Mouse (Mus musculus) R1 (cell line): ENCODE results near the gene Rps6ka2.
"Not testable (repeated sequence)": the region's sequence is repeated elsewhere in the genome, so short reads cannot be mapped to it uniquely, and the experiment has no call there.

ENCODE experiments used
- DNase-seq: peaks from one replicate; pipeline ENCODE4 v3.0.0-alpha.2; 2018; ENCODE audit warnings: low read depth, low spot score

Gene Rps6ka2

GRCm38 (mm10) chr17:7269151-7269806 lies 99.4 kb downstream of the Rps6ka2 start:
- DNase-seq, result no peak

GRCm38 (mm10) chr17:7270506-7270905 lies 100.6 kb downstream of the Rps6ka2 start:
- DNase-seq, result no peak

- no peak for DNase-seq
These were observed 101.7 kb downstream of the Rps6ka2 start for GRCm38 (mm10) chr17:7271522-7272134.

- no peak for DNase-seq
These were observed 103.1 kb downstream of the Rps6ka2 start for GRCm38 (mm10) chr17:7273054-7273453.

GRCm38 (mm10) chr17:7273785-7274184 lies 103.9 kb downstream of the Rps6ka2 start:
- DNase-seq, result no peak

GRCm38 (mm10) chr17:7278702-7279242 lies 108.9 kb downstream of the Rps6ka2 start:
- no peak for DNase-seq

GRCm38 (mm10) chr17:7279251-7279650 lies 109.3 kb downstream of the Rps6ka2 start:
- DNase-seq, result no peak

- DNase-seq, result no peak
These were observed 114.5 kb downstream of the Rps6ka2 start for GRCm38 (mm10) chr17:7284297-7284910.

- no peak for DNase-seq
These were observed 115.4 kb downstream of the Rps6ka2 start for GRCm38 (mm10) chr17:7285292-7285691.

GRCm38 (mm10) chr17:7286422-7287050 lies 116.6 kb downstream of the Rps6ka2 start:
- DNase-seq, result no peak

- no peak for DNase-seq
These were observed 122.2 kb downstream of the Rps6ka2 start for GRCm38 (mm10) chr17:7292012-7292684.

- not testable (repeated sequence) for DNase-seq
These were observed 136.6 kb downstream of the Rps6ka2 start for GRCm38 (mm10) chr17:7306278-7307196.

GRCm38 (mm10) chr17:7315693-7316382 lies 145.9 kb downstream of the Rps6ka2 start:
- not testable (repeated sequence) for DNase-seq

GRCm38 (mm10) chr17:7319789-7320188 lies 149.9 kb downstream of the Rps6ka2 start:
- not testable (repeated sequence) for DNase-seq

GRCm38 (mm10) chr17:7324346-7324745 lies 154.4 kb downstream of the Rps6ka2 start, which contains the start of gene Tcp10a:
Tcp10a (plus strand) TSS chr17:7324646.
- not testable (repeated sequence) for DNase-seq

- DNase-seq, result not testable (repeated sequence)
These were observed 156.5 kb downstream of the Rps6ka2 start for GRCm38 (mm10) chr17:7326415-7326814.

GRCm38 (mm10) chr17:7332745-7333144 lies 162.8 kb downstream of the Rps6ka2 start:
- not testable (repeated sequence) for DNase-seq

- not testable (repeated sequence) for DNase-seq
These were observed 167.5 kb downstream of the Rps6ka2 start for GRCm38 (mm10) chr17:7337381-7337780.

- not testable (repeated sequence) for DNase-seq
These were observed 178.8 kb downstream of the Rps6ka2 start for GRCm38 (mm10) chr17:7348765-7349164.

- not testable (repeated sequence) for DNase-seq
These were observed 182.7 kb downstream of the Rps6ka2 start, which contains the start of gene Ttll2 for GRCm38 (mm10) chr17:7352596-7352995. Ttll2 (minus strand) TSS chr17:7352696.
